Mouse (Mus musculus): ENCODE measurements around the gene Jade2. TPM values are rescaled to one million over a fixed set of nuclear protein-coding genes. Genes with fewer than 3 reads are reported as not detected.

Gene Jade2
- polyA plus RNA-seq, 1 experiment from 2014 or later = 0.78 TPM

- Histone ChIP-seq H3K4me1 (peaks cover 9% of the 10 kb centered on the region; the same call in 1 of the 2 replicates), H3K36me3 (no peaks in the 10 kb centered on the region), H3K27ac (no peak overlapping the region), H3K9me3 (replicated peaks) (no peaks in the 10 kb centered on the region), H3K4me3 (no peak overlapping the region), H3K27me3 (ENCODE audit: low read depth, poor library complexity, severe bottlenecking) (no peaks in the 10 kb centered on the region)
- 81% methylated on average over 8 of the region's 8 CpGs for WGBS
- no peak for DNase-seq (ENCODE audit: low spot score)
Observed at GRCm38 (mm10) chr11:51837164-51838153, 20.0 kb downstream of the Jade2 start.

- Histone ChIP-seq H3K36me3 (no peaks in the 10 kb centered on the region), H3K4me1 (peaks cover 11% of the 10 kb centered on the region; the same call in 1 of the 2 replicates), H3K27ac (no peak overlapping the region), H3K27me3 (ENCODE audit: low read depth, poor library complexity, severe bottlenecking) (no peaks in the 10 kb centered on the region), H3K9me3 (replicated peaks) (no peaks in the 10 kb centered on the region), H3K4me3 (no peak overlapping the region)
- 93% methylated on average over 6 of the region's 6 CpGs for WGBS
- DNase-seq (ENCODE audit: low spot score) = no peak
Observed at GRCm38 (mm10) chr11:51836506-51836905, 20.9 kb downstream of the Jade2 start.

GRCm38 (mm10) chr11:51835598-51835997, 21.9 kb downstream of the Jade2 start:
- 95% methylated on average over 12 of the region's 12 CpGs for WGBS
- no peak overlapping the region for H3K4me3 ChIP-seq

GRCm38 (mm10) chr11:51834067-51834411, 23.4 kb downstream of the Jade2 start:
- H3K27me3 ChIP-seq (ENCODE audit: low read depth, poor library complexity, severe bottlenecking) = no peaks in the 10 kb centered on the region
- H3K9me3 ChIP-seq (replicated peaks) = no peaks in the 10 kb centered on the region
- H3K36me3 ChIP-seq = no peaks in the 10 kb centered on the region
- WGBS = 94% methylated on average over 8 of the region's 8 CpGs
- no peak for DNase-seq (ENCODE audit: low spot score)
- no peak overlapping the region for H3K27ac ChIP-seq
- H3K4me3 ChIP-seq = no peak overlapping the region
- H3K4me1 ChIP-seq = peaks cover 6% of the 10 kb centered on the region; the same call in 1 of the 2 replicates

More at GRCm38 (mm10) chr11:51835598-51835997, 21.9 kb downstream of the Jade2 start:
- Histone ChIP-seq H3K36me3 (no peaks in the 10 kb centered on the region), H3K27ac (no peak overlapping the region), H3K27me3 (ENCODE audit: low read depth, poor library complexity, severe bottlenecking) (no peaks in the 10 kb centered on the region), H3K9me3 (replicated peaks) (no peaks in the 10 kb centered on the region), H3K4me1 (peaks cover 8% of the 10 kb centered on the region; the same call in 1 of the 2 replicates)
- DNase-seq (ENCODE audit: low spot score) = no peak

GRCm38 (mm10) chr11:51833393-51834066, 23.9 kb downstream of the Jade2 start:
- no peaks in the 10 kb centered on the region for H3K9me3 ChIP-seq (replicated peaks)
- H3K4me3 ChIP-seq = no peak overlapping the region
- DNase-seq (ENCODE audit: low spot score) = no peak
- 89% methylated on average over 10 of the region's 10 CpGs for WGBS
- peaks cover 5% of the 10 kb centered on the region; the same call in 1 of the 2 replicates for H3K4me1 ChIP-seq
- no peaks in the 10 kb centered on the region for H3K36me3 ChIP-seq
- no peaks in the 10 kb centered on the region for H3K27me3 ChIP-seq (ENCODE audit: low read depth, poor library complexity, severe bottlenecking)
- no peak overlapping the region for H3K27ac ChIP-seq

GRCm38 (mm10) chr11:51832992-51833391, 24.5 kb downstream of the Jade2 start:
- H3K4me3 ChIP-seq = no peak overlapping the region
- 81% methylated on average over 5 of the region's 5 CpGs for WGBS
- peaks cover 5% of the 10 kb centered on the region; the same call in 1 of the 2 replicates for H3K4me1 ChIP-seq
- DNase-seq (ENCODE audit: low spot score) = no peak
- H3K27me3 ChIP-seq (ENCODE audit: low read depth, poor library complexity, severe bottlenecking) = no peaks in the 10 kb centered on the region
- no peaks in the 10 kb centered on the region for H3K36me3 ChIP-seq
- no peaks in the 10 kb centered on the region for H3K9me3 ChIP-seq (replicated peaks)
- H3K27ac ChIP-seq = no peak overlapping the region

GRCm38 (mm10) chr11:51831962-51832909, 25.2 kb downstream of the Jade2 start:
- Histone ChIP-seq H3K9me3 (replicated peaks) (no peaks in the 10 kb centered on the region), H3K4me3 (no peak overlapping the region), H3K4me1 (peaks cover 5% of the 10 kb centered on the region; the same call in 1 of the 2 replicates), H3K27me3 (ENCODE audit: low read depth, poor library complexity, severe bottlenecking) (no peaks in the 10 kb centered on the region), H3K36me3 (no peaks in the 10 kb centered on the region), H3K27ac (peak overlapping the region; percentile 5; the same call in 1 of the 2 replicates)
- DNase-seq (ENCODE audit: low spot score) = no peak
- WGBS = 74% methylated on average over 4 of the region's 4 CpGs

GRCm38 (mm10) chr11:51824867-51825424, 32.5 kb downstream of the Jade2 start:
- Histone ChIP-seq H3K9me3 (replicated peaks) (no peaks in the 10 kb centered on the region), H3K36me3 (no peaks in the 10 kb centered on the region; the same call in 1 of the 2 replicates), H3K4me1 (no peaks in the 10 kb centered on the region), H3K27me3 (ENCODE audit: low read depth, poor library complexity, severe bottlenecking) (no peaks in the 10 kb centered on the region), H3K27ac (no peak overlapping the region), H3K4me3 (no peak overlapping the region)
- no peak for DNase-seq (ENCODE audit: low spot score)
- WGBS = 88% methylated on average over 19 of the region's 19 CpGs

- 93% methylated on average over 3 of the region's 3 CpGs for WGBS
- H3K27me3 ChIP-seq (ENCODE audit: low read depth, poor library complexity, severe bottlenecking) = no peaks in the 10 kb centered on the region
- no peak for DNase-seq (ENCODE audit: low spot score)
- H3K36me3 ChIP-seq = no peaks in the 10 kb centered on the region; the same call in 1 of the 2 replicates
- no peak overlapping the region; the same call in 1 of the 2 replicates for H3K27ac ChIP-seq
- no peaks in the 10 kb centered on the region for H3K9me3 ChIP-seq (replicated peaks)
- H3K4me1 ChIP-seq = no peaks in the 10 kb centered on the region
- no peak overlapping the region for H3K4me3 ChIP-seq
Observed at GRCm38 (mm10) chr11:51823963-51824753, 33.3 kb downstream of the Jade2 start.

GRCm38 (mm10) chr11:51823271-51823670, 34.2 kb downstream of the Jade2 start:
- Histone ChIP-seq H3K4me3 (no peak overlapping the region), H3K27ac (no peak overlapping the region), H3K27me3 (ENCODE audit: low read depth, poor library complexity, severe bottlenecking) (no peaks in the 10 kb centered on the region), H3K36me3 (no peaks in the 10 kb centered on the region; the same call in 1 of the 2 replicates), H3K4me1 (no peaks in the 10 kb centered on the region; the same call in 1 of the 2 replicates), H3K9me3 (replicated peaks) (no peaks in the 10 kb centered on the region)
- no peak for DNase-seq (ENCODE audit: low spot score)
- 83% methylated on average over 11 of the region's 11 CpGs for WGBS

GRCm38 (mm10) chr11:51822736-51823135, 34.7 kb downstream of the Jade2 start:
- Histone ChIP-seq H3K4me1 (peaks cover 4% of the 10 kb centered on the region), H3K27me3 (ENCODE audit: low read depth, poor library complexity, severe bottlenecking) (no peaks in the 10 kb centered on the region), H3K9me3 (replicated peaks) (no peaks in the 10 kb centered on the region), H3K27ac (no peak overlapping the region), H3K36me3 (no peaks in the 10 kb centered on the region; the same call in 1 of the 2 replicates), H3K4me3 (no peak overlapping the region)
- no peak for DNase-seq (ENCODE audit: low spot score)
- 23% methylated on average over 4 of the region's 4 CpGs for whole genome bisulfite sequencing
